Mouse (Mus musculus): ENCODE results near the gene Zfp280d. TPM values are rescaled to one million over a fixed set of nuclear protein-coding genes. Genes with fewer than 3 reads are reported as not detected.

Gene Zfp280d
- total and polyA plus RNA-seq, 2 experiments from 2014 or later: 24.4 to 40.2 TPM

DNA sequence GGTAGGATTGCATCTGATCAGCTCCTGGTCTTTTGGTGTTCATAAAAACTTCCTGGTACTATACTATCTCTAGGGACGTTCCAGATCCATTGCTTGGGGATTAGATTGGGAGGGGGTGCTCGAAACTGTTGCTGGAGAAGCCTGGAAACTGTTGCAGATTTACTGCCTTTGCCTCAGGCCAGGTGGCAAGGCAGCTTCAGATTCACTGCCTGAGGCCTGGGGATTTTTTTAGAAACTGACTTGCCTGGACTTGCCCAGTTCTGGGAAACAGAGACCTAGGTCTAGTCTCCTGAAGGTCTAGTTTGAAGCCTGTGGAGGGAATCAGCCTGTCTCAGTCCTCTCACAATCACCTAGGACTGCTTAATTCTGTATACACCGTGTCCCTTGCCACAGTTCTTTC lies 9.8 kb upstream of the Zfp280d start:
- 76% methylated on average over 3 of the region's 3 CpGs for WGBS
- Histone ChIP-seq H3K27ac (ENCODE audit: low read depth, low read length) (no peak overlapping the region), H3K4me2 (ENCODE audit: low read depth, low read length, poor library complexity, severe bottlenecking) (no peak overlapping the region), H3K9me3 (ENCODE audit: low read length) (no peaks in the 10 kb centered on the region), H3K36me3 (ENCODE audit: insufficient read depth, low read length) (no peaks in the 10 kb centered on the region), H3K9ac (replicated peaks; ENCODE audit: low read length, poor library complexity, severe bottlenecking) (no peak overlapping the region), H3K4me1 (ENCODE audit: insufficient read depth, low read length) (no peaks in the 10 kb centered on the region), H3K4me3 (ENCODE audit: low read depth, low read length) (no peak overlapping the region), H3K27me3 (ENCODE audit: insufficient read depth, low read length) (no peaks in the 10 kb centered on the region)
- DNase-seq (ENCODE audit: low spot score) (no peak), ATAC-seq (ENCODE audit: low FRiP score) (no peak)
- no peak for TF ChIP-seq CTCF (IDR thresholded peaks at IDR 0.05)

DNA sequence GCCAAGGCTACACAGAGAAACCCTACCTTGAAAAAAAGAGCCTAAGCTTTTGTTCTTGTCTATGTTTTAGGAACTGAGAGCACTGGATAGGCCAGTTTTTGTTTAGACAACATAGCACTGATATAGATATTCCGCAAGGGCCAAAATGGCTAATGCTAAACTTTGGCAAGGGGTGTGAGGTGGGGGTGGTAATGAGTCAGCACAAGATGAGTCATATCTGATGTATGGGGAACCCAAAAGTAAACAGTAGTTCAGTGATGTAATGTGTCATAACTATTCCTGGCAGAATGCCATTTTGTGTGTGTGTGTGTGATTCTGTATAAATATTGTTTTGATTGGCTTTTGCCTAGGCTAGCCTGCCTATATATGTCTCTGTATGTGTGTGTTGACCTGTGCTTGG lies 4.5 kb upstream of the Zfp280d start:
- Histone ChIP-seq H3K4me3 (ENCODE audit: low read depth, low read length) (no peak overlapping the region), H3K9me3 (ENCODE audit: low read length) (no peaks in the 10 kb centered on the region), H3K27ac (ENCODE audit: low read depth, low read length) (no peak overlapping the region), H3K4me2 (ENCODE audit: low read depth, low read length, poor library complexity, severe bottlenecking) (no peak overlapping the region), H3K27me3 (ENCODE audit: insufficient read depth, low read length) (no peaks in the 10 kb centered on the region), H3K9ac (replicated peaks; ENCODE audit: low read length, poor library complexity, severe bottlenecking) (no peak overlapping the region), H3K36me3 (ENCODE audit: insufficient read depth, low read length) (no peaks in the 10 kb centered on the region), H3K4me1 (ENCODE audit: insufficient read depth, low read length) (no peaks in the 10 kb centered on the region)
- TF ChIP-seq CTCF (IDR thresholded peaks at IDR 0.05): no peak
- WGBS: 95% methylated on average over 1 of the region's 1 CpGs
- ATAC-seq (ENCODE audit: low FRiP score) (no peak), DNase-seq (ENCODE audit: low spot score) (no peak)

DNA sequence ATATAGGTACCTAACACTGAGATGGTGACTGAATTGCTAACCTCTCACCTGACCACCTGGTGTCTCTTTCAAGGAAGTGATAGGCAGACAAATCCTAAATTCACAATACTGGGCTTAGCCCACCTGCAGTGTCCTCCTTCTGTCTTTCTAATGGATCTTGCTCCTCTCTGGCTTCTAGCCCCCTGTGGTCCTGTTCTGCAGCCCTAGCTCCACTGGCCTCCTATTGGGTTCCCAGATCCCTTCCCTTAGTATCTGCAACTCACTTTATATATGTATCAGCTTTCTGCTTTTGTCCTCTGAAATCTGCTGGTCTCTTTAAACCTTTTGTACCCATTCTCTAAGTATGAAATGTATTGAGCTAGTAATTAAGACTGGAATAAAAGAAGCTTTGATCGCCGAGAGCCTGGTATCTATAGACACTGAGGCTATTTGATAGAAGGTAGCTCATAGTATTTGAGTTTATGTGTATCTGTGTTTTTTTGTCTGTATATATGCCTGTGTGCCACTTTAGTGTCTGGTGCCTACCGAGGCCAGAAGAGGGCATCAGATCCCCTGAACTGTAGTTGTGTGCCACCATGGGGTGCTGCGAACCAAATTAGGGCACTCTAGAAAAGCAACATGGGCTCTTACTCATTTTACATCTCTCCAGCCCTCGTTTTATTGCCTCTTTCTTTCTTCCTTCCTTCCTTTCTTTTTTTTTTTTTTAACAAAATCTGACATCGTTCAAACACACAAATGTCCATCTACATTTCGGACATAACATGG lies 832 bp upstream of the Zfp280d start:
- Histone ChIP-seq H3K4me3 (ENCODE audit: low read depth, low read length) (no peak overlapping the region), H3K4me2 (ENCODE audit: low read depth, low read length, poor library complexity, severe bottlenecking) (peak overlapping the region; percentile 58; the same call in 1 of the 2 replicates), H3K36me3 (ENCODE audit: insufficient read depth, low read length) (no peaks in the 10 kb centered on the region), H3K27ac (ENCODE audit: low read depth, low read length) (peak overlapping the region; percentile 18; the same call in 1 of the 2 replicates), H3K4me1 (ENCODE audit: insufficient read depth, low read length) (peaks cover 2% of the 10 kb centered on the region; the same call in 1 of the 2 replicates), H3K27me3 (ENCODE audit: insufficient read depth, low read length) (no peaks in the 10 kb centered on the region), H3K9me3 (ENCODE audit: low read length) (no peaks in the 10 kb centered on the region), H3K9ac (replicated peaks; ENCODE audit: low read length, poor library complexity, severe bottlenecking) (no peak overlapping the region)
- peak; percentile 46 for TF ChIP-seq CTCF (IDR thresholded peaks at IDR 0.05)
- ATAC-seq (ENCODE audit: low FRiP score) (no peak), DNase-seq (ENCODE audit: low spot score) (no peak)
- WGBS: 81% methylated on average over 7 of the region's 7 CpGs

DNA sequence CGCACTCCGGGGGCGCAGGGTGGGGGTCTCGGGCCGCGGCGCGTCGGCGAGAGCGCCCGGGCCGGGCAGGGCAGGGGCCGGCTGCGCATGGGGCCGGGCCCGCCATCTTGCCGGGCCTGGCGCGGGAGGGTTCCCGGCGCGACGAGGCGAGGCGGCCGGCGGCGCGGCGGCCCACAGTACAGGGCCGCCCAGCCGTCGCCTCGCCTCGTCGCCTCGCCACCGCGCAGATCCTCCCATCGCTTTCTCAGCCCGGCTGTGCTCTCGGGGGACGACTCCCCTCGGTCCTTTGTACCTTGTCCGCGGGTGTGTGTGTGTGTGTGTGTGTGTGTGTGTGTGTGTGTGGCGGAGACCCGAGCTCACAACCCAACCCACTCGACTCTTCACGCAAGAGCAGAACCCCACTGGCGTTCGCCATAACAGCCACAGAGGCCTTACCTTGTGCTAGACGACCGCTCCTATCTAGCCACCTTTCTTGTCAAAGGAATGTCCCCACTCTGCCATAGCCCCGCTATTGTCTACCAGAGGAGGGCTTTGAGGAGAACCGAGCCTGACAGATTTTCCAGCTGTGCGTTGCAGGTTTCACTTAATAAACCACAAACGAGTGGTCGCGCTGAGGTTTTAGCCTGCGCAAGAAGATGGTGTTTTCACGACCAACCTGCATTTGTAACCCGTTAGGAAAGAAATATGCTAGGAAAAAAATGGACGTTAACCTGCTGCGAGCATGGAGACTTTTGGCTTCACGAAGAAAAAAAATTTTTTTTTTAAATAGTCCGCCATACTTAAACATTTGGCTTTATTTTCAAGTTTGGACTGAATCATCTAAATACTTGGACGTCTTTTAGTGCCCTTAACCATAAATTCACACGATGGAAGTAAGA lies 680 bp downstream of the Zfp280d start:
- Histone ChIP-seq H3K27me3 (ENCODE audit: insufficient read depth, low read length) (no peaks in the 10 kb centered on the region), H3K27ac (ENCODE audit: low read depth, low read length) (peak overlapping the region; percentile 100), H3K4me3 (ENCODE audit: low read depth, low read length) (peak overlapping the region; percentile 60), H3K36me3 (ENCODE audit: insufficient read depth, low read length) (no peaks in the 10 kb centered on the region), H3K9me3 (ENCODE audit: low read length) (no peaks in the 10 kb centered on the region), H3K4me2 (ENCODE audit: low read depth, low read length, poor library complexity, severe bottlenecking) (peak overlapping the region; percentile 58), H3K4me1 (ENCODE audit: insufficient read depth, low read length) (peaks cover 2% of the 10 kb centered on the region; the same call in 1 of the 2 replicates), H3K9ac (replicated peaks; ENCODE audit: low read length, poor library complexity, severe bottlenecking) (peak overlapping the region; percentile 96)
- no peak for TF ChIP-seq CTCF (IDR thresholded peaks at IDR 0.05)
- ATAC-seq (ENCODE audit: low FRiP score) (peak; percentile 91), DNase-seq (ENCODE audit: low spot score) (peak; percentile 76)
- WGBS: 1% methylated on average over 36 of the region's 70 CpGs

DNA sequence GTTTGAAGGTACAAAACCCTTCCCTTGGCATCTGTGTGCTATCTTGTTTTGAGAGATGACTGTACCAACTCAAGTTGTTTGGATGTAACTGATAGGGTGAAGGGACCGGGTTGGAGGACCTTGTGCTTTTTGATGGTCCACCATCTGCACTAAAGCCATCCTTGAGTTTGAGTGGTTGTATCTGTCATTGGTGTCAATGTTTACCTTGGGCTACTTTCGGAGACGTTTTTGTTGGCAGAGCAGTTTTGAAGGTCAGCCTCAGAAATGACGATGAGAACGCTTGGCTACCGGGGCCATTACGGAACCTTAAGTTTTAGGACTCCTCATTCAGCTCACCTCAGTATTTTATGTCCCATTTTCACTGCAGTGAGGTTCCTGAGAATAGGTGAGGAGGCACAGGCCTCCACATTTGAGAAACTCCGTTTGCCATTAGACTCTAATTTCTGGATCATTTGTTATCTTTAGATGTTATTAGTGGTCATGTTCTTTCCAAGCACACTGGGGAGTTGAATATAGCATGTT lies 1.4 kb downstream of the Zfp280d start:
- Histone ChIP-seq H3K4me2 (ENCODE audit: low read depth, low read length, poor library complexity, severe bottlenecking) (peak overlapping the region; percentile 58), H3K27ac (ENCODE audit: low read depth, low read length) (peak overlapping the region; percentile 100), H3K4me3 (ENCODE audit: low read depth, low read length) (peak overlapping the region; percentile 60), H3K9ac (replicated peaks; ENCODE audit: low read length, poor library complexity, severe bottlenecking) (peak overlapping the region; percentile 96), H3K27me3 (ENCODE audit: insufficient read depth, low read length) (no peaks in the 10 kb centered on the region), H3K4me1 (ENCODE audit: insufficient read depth, low read length) (peaks cover 2% of the 10 kb centered on the region; the same call in 1 of the 2 replicates), H3K36me3 (ENCODE audit: insufficient read depth, low read length) (no peaks in the 10 kb centered on the region), H3K9me3 (ENCODE audit: low read length) (no peaks in the 10 kb centered on the region)
- TF ChIP-seq CTCF (IDR thresholded peaks at IDR 0.05): no peak
- 41% methylated on average over 8 of the region's 8 CpGs for WGBS
- ATAC-seq (ENCODE audit: low FRiP score): no peak
- peak; percentile 10 for DNase-seq (ENCODE audit: low spot score)
